Mouse (Mus musculus) midbrain, embryonic 13.5 days (tissue): ENCODE results near the gene Anxa4. TPM values are rescaled to one million over a fixed set of nuclear protein-coding genes. Genes with fewer than 3 reads are reported as not detected.

Experiments used
- ATAC-seq: fragments of 200-750 bp; cut with Nextera tagmentation; 2 replicates; pipeline ENCODE4 v1.8.0; 2017; ENCODE audit warnings: mild to moderate bottlenecking, moderate TSS enrichment, moderate library complexity
- H3K27ac ChIP-seq: fragments of 300-500 bp; sonication (generic); 2 replicates; pipeline ENCODE4 v1.5.1; 2015; ENCODE audit warnings: inconsistent platforms, mild to moderate bottlenecking, moderate library complexity
- H3K27me3 ChIP-seq: fragments of 300-500 bp; sonication (generic); 2 replicates; pipeline ENCODE4 v1.6.1; 2015; ENCODE audit warnings: mild to moderate bottlenecking, inconsistent platforms
- H3K36me3 ChIP-seq: fragments of 300-500 bp; sonication (generic); 2 replicates; pipeline ENCODE4 v1.6.1; 2015; ENCODE audit warnings: mild to moderate bottlenecking, inconsistent platforms
- H3K4me1 ChIP-seq: fragments of 300-500 bp; sonication (generic); replicated peaks from 2 replicates; pipeline ENCODE4 v1.6.1; 2015; ENCODE audit warnings: inconsistent platforms
- H3K4me2 ChIP-seq: fragments of 300-500 bp; sonication (generic); replicated peaks from 2 replicates; pipeline ENCODE4 v1.6.1; 2015; ENCODE audit warnings: moderate library complexity, mild to moderate bottlenecking, inconsistent platforms
- H3K4me3 ChIP-seq: fragments of 300-500 bp; sonication (generic); replicated peaks from 2 replicates; pipeline ENCODE4 v1.5.1; 2015; ENCODE audit warnings: mild to moderate bottlenecking, inconsistent platforms
- H3K9ac ChIP-seq: fragments of 300-500 bp; sonication (generic); replicated peaks from 2 replicates; pipeline ENCODE4 v1.6.1; 2015; ENCODE audit warnings: mild to moderate bottlenecking, inconsistent platforms
- H3K9me3 ChIP-seq: fragments of 300-500 bp; sonication (generic); 2 replicates; pipeline ENCODE4 v1.6.1; 2016; ENCODE audit warnings: mild to moderate bottlenecking, inconsistent platforms
- WGBS: fragments of 180-500 bp; shearing (Covaris S2); methylation state at CpG from one replicate; pipeline ENCODE4 v1.1.7; 2015; 5-methylcytosine and 5-hydroxymethylcytosine counted together
- polyA plus RNA-seq: library from polyadenylated mRNA; unstranded; fragments of >200 nt; fragmentation: Nextera tagmentation; extraction: Ambion mirVana; gene quantifications from 2 replicates; pipeline ENCODE4 v1.2.1, GENCODE M21; 2015

The Anxa4 gene
- polyA plus RNA-seq, 1 experiment from 2014 or later: 3.4 TPM

DNA sequence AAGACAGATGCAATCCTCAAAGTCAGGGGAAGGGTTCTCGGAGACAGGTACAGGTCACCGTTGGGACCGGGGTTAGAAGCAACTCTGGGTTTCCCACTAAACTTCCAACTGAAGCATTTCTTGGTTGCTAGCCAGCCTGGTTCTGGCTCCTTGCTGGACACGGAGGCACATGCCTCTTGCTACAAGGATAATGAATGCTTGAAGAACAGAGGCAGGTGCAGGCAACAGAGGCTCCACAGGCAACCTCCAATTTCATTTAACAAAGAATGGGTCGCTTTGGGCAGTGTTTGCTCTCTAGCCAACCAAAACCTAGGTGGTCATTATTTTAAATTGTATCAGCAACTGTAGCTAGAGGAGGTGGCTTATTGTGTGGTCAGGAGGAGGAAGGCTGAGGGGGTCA, 573 bp upstream of the Anxa4 start:
- no peak overlapping the region for H3K9ac ChIP-seq
- H3K27ac ChIP-seq: no peak overlapping the region
- H3K27me3 ChIP-seq: peaks cover 40% of the 10 kb centered on the region
- 49% methylated on average over 5 of the region's 5 CpGs for WGBS
- H3K9me3 ChIP-seq: no peaks in the 10 kb centered on the region
- no peaks in the 10 kb centered on the region for H3K36me3 ChIP-seq
- no peak for ATAC-seq
- peaks cover 15% of the 10 kb centered on the region for H3K4me1 ChIP-seq
- peak overlapping the region; percentile 42; the same call in 1 of the 2 replicates for H3K4me3 ChIP-seq
- H3K4me2 ChIP-seq: peak overlapping the region; percentile 80

DNA sequence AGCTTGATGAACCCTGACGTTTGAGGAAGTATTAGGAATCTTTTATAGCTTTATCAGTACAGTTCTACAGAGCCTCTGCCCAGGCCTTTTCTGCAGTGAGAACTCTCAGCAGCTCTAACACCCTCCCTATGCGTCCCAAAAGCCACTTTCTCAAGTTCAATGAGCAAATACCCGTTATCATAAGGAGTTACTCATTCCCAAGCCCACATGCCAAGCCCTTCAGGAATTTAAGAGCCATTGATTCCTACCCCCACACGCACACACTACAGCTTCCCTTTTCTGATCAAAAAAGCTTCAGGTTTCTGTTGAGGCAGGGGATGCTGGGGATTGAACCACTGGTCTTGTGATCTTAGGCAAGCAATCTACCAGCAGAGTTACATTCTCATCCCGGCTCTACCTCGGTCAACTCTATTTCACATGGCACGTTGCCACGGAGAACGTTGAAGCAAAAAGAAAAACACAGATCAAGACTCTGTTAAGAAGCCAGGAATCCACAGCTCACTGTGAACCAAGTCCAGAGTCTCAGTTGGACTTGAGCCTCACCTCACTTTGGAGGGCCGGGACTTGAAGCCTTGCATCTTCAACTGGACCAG, 2.9 kb downstream of the Anxa4 start:
- Histone ChIP-seq H3K27me3 (peaks cover 39% of the 10 kb centered on the region), H3K36me3 (no peaks in the 10 kb centered on the region), H3K4me2 (no peak overlapping the region), H3K4me3 (no peak overlapping the region), H3K27ac (no peak overlapping the region), H3K4me1 (peaks cover 15% of the 10 kb centered on the region), H3K9me3 (no peaks in the 10 kb centered on the region), H3K9ac (no peak overlapping the region)
- no peak for ATAC-seq
- 86% methylated on average over 10 of the region's 10 CpGs for WGBS

GRCm38 (mm10) chr6:86788242-86788641, 5.1 kb downstream of the Anxa4 start:
- H3K4me2 ChIP-seq: no peak overlapping the region
- H3K36me3 ChIP-seq: no peaks in the 10 kb centered on the region
- H3K9me3 ChIP-seq: no peaks in the 10 kb centered on the region
- 79% methylated on average over 4 of the region's 4 CpGs for WGBS
- H3K4me1 ChIP-seq: peaks cover 12% of the 10 kb centered on the region
- no peak overlapping the region for H3K9ac ChIP-seq
- H3K4me3 ChIP-seq: no peak overlapping the region
- H3K27ac ChIP-seq: no peak overlapping the region
- H3K27me3 ChIP-seq: peaks cover 22% of the 10 kb centered on the region
- ATAC-seq: no peak

DNA sequence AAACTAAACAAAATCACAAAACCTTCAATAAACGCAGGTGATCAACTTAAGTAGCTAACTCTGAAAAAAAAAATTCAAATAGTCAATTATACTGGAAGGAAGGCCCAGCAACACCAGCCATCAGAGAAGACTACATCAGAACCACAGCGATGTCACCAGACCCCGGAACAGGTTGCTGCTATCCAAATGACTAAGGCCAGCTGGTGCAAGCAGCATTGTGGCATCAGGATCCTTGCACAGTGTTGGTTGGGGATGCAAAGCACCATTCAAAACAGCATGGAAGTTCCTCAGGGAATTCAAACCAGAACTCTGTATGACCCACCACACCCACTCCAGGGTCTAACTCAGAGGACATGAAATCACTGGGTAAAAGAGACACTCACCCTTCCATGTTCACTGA, 6.8 kb downstream of the Anxa4 start:
- Histone ChIP-seq H3K36me3 (no peaks in the 10 kb centered on the region), H3K4me3 (no peak overlapping the region), H3K9ac (no peak overlapping the region), H3K4me1 (0 out of 2 replicates have a peak, but pooled peaks cover 3% of the 10 kb centered on the region), H3K4me2 (no peak overlapping the region), H3K27me3 (peaks cover 5% of the 10 kb centered on the region), H3K9me3 (no peaks in the 10 kb centered on the region), H3K27ac (no peak overlapping the region)
- no peak for ATAC-seq
- 98% methylated on average over 3 of the region's 3 CpGs for WGBS

GRCm38 (mm10) chr6:86784739-86785138, 8.6 kb downstream of the Anxa4 start:
- 89% methylated on average over 3 of the region's 3 CpGs for WGBS
- no peak for ATAC-seq
- H3K9me3 ChIP-seq: no peaks in the 10 kb centered on the region
- no peaks in the 10 kb centered on the region for H3K36me3 ChIP-seq
- no peak overlapping the region for H3K4me2 ChIP-seq
- H3K4me3 ChIP-seq: no peak overlapping the region
- H3K9ac ChIP-seq: no peak overlapping the region
- H3K27ac ChIP-seq: no peak overlapping the region
- 0 out of 2 replicates have a peak, but pooled peaks cover 3% of the 10 kb centered on the region for H3K4me1 ChIP-seq
- H3K27me3 ChIP-seq: no peaks in the 10 kb centered on the region

GRCm38 (mm10) chr6:86782342-86782741, 11.0 kb downstream of the Anxa4 start:
- WGBS: 94% methylated on average over 2 of the region's 3 CpGs
- H3K4me3 ChIP-seq: no peak overlapping the region
- no peaks in the 10 kb centered on the region for H3K9me3 ChIP-seq
- H3K27ac ChIP-seq: no peak overlapping the region
- ATAC-seq: no peak
- H3K27me3 ChIP-seq: no peaks in the 10 kb centered on the region
- H3K4me1 ChIP-seq: 0 out of 2 replicates have a peak, but pooled peaks cover 3% of the 10 kb centered on the region
- H3K9ac ChIP-seq: no peak overlapping the region
- no peak overlapping the region for H3K4me2 ChIP-seq
- H3K36me3 ChIP-seq: no peaks in the 10 kb centered on the region

GRCm38 (mm10) chr6:86781361-86781957, 11.9 kb downstream of the Anxa4 start:
- Histone ChIP-seq H3K27ac (no peak overlapping the region), H3K9ac (no peak overlapping the region), H3K27me3 (no peaks in the 10 kb centered on the region), H3K9me3 (no peaks in the 10 kb centered on the region), H3K36me3 (no peaks in the 10 kb centered on the region), H3K4me2 (no peak overlapping the region), H3K4me1 (0 out of 2 replicates have a peak, but pooled peaks cover 3% of the 10 kb centered on the region), H3K4me3 (no peak overlapping the region)
- 39% methylated on average over 2 of the region's 2 CpGs for WGBS
- no peak for ATAC-seq

DNA sequence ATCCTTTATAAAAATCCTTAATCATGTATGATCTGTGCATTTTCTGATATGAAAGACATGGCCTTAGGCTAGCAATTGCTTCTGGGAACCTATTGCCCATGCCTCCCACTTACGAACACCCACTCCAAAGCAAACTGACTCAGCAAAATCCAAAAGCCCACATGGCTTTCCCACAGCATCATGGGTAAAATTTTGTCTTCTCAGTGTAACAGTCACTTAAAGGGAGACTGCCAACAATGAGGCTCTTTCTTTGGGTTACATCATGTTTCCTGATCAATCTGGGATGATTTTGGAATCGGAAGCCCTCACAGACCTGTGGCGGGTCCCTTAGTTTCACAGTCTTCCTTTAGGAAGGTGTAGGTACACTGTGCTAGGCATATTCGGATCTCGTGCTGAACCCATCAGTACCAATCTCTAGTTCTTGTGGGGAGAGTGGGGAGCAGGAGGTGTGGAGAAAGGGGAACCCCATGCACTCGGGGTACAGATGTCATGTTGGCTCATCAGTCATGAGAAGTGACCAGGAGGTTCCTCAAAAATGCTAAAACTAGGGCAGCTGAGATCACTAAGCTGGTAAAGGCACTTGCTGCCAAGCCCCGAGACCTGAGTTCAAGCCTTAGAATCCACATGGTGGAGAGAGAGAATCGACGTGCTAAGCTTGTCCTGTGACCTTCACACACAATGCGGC, 14.3 kb downstream of the Anxa4 start:
- no peaks in the 10 kb centered on the region for H3K36me3 ChIP-seq
- no peaks in the 10 kb centered on the region for H3K4me1 ChIP-seq
- no peak overlapping the region for H3K9ac ChIP-seq
- WGBS: 91% methylated on average over 10 of the region's 10 CpGs
- H3K4me2 ChIP-seq: no peak overlapping the region
- H3K9me3 ChIP-seq: no peaks in the 10 kb centered on the region
- no peaks in the 10 kb centered on the region for H3K27me3 ChIP-seq
- H3K4me3 ChIP-seq: no peak overlapping the region
- ATAC-seq: no peak
- H3K27ac ChIP-seq: no peak overlapping the region

- Histone ChIP-seq H3K9ac (no peak overlapping the region), H3K27me3 (no peaks in the 10 kb centered on the region), H3K4me2 (no peak overlapping the region), H3K4me3 (no peak overlapping the region), H3K4me1 (no peaks in the 10 kb centered on the region), H3K27ac (no peak overlapping the region), H3K36me3 (no peaks in the 10 kb centered on the region), H3K9me3 (no peaks in the 10 kb centered on the region)
- ATAC-seq: no peak
- 83% methylated on average over 3 of the region's 3 CpGs for WGBS
Observed at GRCm38 (mm10) chr6:86777181-86777580, 16.2 kb downstream of the Anxa4 start.

DNA sequence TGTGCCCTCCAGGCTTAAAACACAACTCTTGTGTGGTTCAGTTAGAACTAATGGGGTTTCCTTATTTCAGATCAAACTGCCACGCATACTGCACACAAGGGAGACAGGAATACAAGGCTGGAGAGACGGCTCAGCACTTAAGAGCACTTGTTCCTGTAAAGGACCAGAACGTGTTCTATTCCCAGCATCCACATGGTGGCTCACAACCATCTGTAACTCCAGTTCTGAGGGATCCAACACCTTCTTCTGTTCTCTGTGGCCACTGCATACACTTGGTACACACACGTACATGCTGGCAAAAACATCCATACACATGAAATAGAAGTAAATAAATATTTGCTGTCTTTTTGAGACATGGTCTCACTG, 16.7 kb downstream of the Anxa4 start:
- Histone ChIP-seq H3K27me3 (no peaks in the 10 kb centered on the region), H3K36me3 (no peaks in the 10 kb centered on the region), H3K9ac (no peak overlapping the region), H3K4me3 (no peak overlapping the region), H3K9me3 (no peaks in the 10 kb centered on the region), H3K4me2 (no peak overlapping the region), H3K27ac (no peak overlapping the region), H3K4me1 (no peaks in the 10 kb centered on the region)
- ATAC-seq: no peak
- 61% methylated on average over 4 of the region's 4 CpGs for WGBS

DNA sequence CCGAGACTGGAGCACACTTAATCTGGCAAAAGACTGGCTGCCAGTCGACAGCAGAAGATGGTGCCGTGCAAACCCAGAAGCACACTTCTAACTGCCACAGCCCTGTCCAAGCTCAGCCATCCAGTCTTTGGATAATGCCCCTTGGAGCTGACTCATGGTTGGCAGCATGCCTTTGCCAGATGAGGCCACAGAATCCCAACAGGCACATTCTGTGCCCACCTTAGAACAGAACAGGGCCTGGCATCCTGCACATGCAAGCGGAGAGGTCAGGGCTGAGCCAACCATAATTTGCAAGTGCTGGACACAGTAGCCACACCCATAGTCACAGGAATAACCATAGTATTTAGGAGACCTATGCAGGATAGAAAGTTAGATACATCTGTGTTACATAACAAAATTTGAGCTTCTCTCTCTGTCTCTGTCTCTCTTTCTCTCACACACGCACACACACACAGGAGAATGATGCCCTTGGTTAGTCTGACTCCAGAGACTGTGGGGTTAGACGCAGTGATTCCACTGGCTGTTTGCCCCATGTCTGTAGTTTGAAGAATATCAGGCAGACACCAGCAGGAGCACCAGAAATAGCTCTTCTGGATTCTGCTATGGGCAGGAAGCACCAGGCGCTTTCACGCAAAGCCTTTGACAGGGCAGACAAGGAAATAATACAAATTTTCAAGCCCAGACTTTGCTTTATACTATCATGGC, 17.2 kb downstream of the Anxa4 start:
- Histone ChIP-seq H3K27ac (no peak overlapping the region), H3K9ac (no peak overlapping the region), H3K27me3 (no peaks in the 10 kb centered on the region), H3K4me1 (no peaks in the 10 kb centered on the region), H3K4me3 (no peak overlapping the region), H3K9me3 (no peaks in the 10 kb centered on the region), H3K36me3 (no peaks in the 10 kb centered on the region), H3K4me2 (no peak overlapping the region)
- WGBS: 92% methylated on average over 8 of the region's 8 CpGs
- ATAC-seq: no peak

DNA sequence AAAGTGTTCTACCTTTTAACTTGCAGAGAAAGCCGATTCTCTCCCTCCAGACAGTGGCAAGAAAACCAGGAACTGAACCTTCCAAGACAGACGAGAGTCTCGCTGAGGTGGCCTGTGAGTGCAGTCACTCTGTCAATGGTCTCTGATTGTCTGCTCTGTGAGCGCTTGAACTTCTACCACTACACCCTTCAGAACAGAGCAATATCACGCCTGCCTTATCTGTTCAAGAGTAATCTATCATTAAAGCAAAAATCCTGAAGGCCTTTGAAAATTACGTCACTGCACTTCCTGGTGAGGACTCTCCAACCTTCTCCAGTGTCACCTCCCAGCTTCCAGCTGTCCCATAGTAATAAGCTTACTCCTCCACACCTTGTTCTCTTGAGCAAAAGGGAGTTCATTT, 18.4 kb downstream of the Anxa4 start:
- Histone ChIP-seq H3K9me3 (no peaks in the 10 kb centered on the region), H3K36me3 (no peaks in the 10 kb centered on the region), H3K4me2 (no peak overlapping the region), H3K4me3 (no peak overlapping the region), H3K27me3 (no peaks in the 10 kb centered on the region), H3K4me1 (no peaks in the 10 kb centered on the region), H3K27ac (no peak overlapping the region), H3K9ac (no peak overlapping the region)
- 85% methylated on average over 6 of the region's 6 CpGs for WGBS
- ATAC-seq: no peak
